Mouse (Mus musculus): ENCODE data around the gene Gmnc.

Gmnc gene

GRCm38 (mm10) chr16:26991477-26992300 is at the start of gene Gmnc:
Gene Gmnc, minus strand, starts transcription at chr16:26991652.
- no peak for DNase-seq (ENCODE audit: extremely low spot score, low spot score)

DNA sequence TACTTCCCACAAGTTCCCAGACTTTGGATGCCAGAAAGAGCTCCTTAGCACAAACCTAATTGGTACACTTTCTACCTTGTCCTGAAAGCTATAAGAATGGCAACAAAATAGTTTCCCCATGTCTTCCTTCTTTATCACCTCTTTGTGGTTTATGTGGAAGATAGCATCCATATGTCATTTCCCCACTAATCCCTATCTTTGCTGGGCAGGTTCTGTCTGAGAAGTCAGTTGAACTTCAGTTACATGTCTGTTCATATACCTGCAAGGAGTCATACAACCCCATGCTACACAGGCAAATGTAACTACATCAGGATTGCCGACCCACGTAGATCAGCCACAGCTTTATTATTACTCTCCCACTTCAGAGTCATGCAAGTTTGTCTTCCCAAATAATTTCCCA is 35.8 kb upstream of the Gmnc start:
- DNase-seq (ENCODE audit: extremely low spot score, low spot score), result no peak

DNA sequence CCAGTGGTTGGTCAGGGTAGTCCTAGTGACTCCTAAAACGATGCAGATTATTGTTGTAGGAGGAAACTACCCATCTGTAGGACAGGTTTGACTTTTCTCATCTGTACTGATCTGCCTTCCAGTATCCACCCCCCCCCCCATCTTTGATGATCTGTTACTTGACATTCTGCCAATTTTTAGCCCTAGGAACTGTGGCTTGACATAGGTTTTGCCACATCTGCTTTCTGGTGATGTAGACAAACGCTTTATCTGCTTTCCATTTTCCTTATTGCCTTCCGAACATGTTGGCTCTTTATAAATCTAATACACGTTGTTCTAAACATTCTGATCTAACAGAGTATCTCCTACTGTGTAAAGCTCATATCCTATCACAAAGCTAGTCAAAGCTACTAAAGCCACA is 34.8 kb upstream of the Gmnc start:
- no peak for DNase-seq (ENCODE audit: extremely low spot score, low spot score)

DNA sequence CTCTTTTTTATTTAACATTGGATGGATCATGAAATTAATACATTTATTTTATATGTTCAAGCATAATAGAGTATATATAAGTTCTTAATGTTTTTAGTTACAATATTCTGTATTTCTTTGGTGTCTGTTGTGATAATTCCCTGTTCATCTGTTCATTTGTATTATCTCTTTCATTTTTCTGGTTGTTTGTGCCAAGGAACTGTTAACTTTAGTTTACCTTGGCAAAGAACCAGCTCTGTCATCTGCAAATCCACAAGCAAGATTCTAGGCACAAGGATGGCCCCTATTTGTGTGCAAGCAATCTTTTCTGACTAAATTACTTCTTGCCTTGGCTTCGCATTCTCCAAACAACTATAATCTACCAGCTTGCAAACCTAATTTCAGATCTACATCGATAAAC is 31.3 kb upstream of the Gmnc start:
- no peak for DNase-seq (ENCODE audit: extremely low spot score, low spot score)

- DNase-seq (ENCODE audit: extremely low spot score, low spot score), result no peak
Measured at GRCm38 (mm10) chr16:27017309-27017708, 25.9 kb upstream of the Gmnc start.

DNA sequence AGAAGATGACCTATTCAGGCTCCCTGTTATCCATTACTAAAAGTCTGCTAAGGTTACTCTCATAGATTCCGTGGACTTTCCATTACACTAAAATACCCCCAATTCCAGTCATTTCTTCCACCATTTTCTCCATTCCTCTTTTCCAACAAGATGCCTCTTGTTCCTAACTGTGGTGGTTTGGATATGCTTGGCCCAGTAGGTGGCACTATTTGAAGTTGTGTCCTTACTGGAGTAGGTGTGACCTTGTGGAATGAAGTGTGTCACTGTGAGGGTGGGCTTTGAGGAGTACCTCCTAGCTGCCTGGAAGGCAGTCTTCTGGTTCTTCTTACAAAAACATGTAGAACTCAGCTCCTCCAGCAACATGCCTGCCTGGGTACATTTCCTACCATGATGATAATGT is 11.3 kb upstream of the Gmnc start:
- no peak for DNase-seq (ENCODE audit: extremely low spot score, low spot score)

- DNase-seq (ENCODE audit: extremely low spot score, low spot score), result no peak
Measured at GRCm38 (mm10) chr16:26999563-26999962, 8.1 kb upstream of the Gmnc start.

DNA sequence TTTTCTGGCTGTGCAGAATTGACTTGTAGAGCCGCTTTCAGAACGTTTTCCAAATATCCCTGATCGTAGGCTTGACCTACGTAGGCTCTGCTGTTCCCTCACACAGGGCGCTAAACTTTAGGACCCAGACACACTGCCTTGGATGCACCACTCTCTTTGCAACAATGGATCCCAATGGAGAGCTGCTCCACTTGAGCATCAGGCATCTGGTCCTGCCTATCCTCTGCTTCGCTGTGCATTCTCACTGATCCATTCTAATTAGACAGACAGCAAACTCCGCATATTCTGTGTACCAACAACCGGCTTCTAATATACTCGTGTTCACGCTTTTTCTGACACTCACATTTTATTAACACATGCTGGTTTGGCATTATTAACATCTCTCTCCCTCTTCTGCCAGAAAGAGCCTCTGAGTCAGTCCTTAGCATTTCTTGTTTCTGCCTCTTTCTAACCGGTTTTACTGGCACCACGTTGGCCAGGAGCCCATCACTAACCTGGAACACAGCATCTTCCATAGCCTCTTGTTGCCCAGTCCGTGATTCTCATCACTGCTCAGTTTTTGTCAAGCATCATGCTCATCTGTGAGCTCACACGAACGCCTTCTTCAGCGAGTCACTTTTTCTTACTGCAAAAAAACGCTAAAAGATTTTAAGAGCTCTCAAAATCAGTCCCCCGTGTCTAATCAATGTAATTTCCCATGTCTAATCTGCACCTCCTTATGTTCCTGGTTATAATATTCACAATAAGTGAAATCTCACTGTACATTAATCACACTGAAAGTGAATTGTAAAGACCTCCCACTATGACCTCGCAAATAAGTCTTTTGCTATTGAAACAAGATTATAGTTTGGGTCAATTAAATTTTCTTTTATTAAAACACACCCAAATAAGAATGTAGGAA is 1.8 kb downstream of the Gmnc start:
- no peak for DNase-seq (ENCODE audit: extremely low spot score, low spot score)

DNA sequence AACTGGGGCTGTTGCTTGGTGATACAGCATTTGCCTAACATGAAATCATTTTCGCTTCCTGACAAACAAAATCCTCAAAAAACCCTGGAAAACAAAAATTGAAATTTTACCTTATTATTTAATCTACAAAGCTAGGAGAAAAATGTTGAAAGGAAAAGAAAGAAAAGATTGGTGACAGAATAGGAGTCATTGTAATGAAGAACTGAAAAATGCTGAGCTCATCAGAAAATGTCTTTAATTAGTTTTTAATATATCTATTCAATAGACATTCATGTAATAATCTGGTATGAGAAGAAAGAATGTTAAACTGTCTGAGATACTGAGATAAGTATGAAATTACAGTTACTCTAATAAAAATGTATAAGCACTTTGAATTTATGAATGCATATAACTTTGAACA is 3.3 kb downstream of the Gmnc start:
- no peak for DNase-seq (ENCODE audit: extremely low spot score, low spot score)

GRCm38 (mm10) chr16:26985796-26986195 is 5.7 kb downstream of the Gmnc start:
- DNase-seq (ENCODE audit: extremely low spot score, low spot score), result no peak

DNA sequence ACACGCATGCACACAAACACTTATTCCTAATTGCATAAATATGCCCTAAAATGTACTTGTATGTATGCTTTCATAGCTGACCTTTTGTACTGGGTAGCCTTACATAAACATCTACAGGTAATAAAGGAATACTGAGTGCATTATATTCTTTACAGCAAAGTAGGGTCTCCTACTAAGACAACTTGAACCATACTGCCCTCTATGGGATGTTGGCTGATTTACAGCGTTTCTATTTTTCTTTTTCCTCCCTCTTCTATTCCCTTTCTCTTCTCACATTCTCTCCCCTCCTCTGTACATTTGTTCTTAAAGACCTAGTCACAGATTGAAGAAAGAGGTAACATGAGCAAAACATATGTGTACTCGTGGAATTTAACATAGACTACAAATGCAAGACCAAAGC is 9.3 kb downstream of the Gmnc start:
- DNase-seq (ENCODE audit: extremely low spot score, low spot score), result no peak

GRCm38 (mm10) chr16:26967967-26968366 is 23.5 kb downstream of the Gmnc start:
- DNase-seq (ENCODE audit: extremely low spot score, low spot score), result peak; percentile 31

DNA sequence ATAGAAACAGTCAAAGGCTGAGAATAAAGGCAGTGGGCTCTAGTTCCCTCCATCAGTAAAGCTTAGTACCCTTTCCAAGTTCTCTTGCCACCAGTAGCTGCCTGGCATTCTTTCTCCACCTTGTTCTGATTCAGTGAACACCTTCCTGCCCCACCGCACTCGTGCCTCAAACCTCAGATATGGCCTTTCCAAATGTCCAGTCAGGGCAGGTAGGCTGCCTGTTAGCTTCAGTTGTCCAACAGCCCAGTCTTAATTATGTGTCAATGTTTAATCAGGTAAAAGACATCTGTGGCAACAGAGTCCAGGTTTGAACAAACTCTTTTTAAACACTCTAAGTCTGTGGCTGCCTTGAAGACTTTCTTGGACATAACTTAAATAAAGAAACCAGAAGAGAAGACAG is 24.6 kb downstream of the Gmnc start:
- DNase-seq (ENCODE audit: extremely low spot score, low spot score), result no peak

DNA sequence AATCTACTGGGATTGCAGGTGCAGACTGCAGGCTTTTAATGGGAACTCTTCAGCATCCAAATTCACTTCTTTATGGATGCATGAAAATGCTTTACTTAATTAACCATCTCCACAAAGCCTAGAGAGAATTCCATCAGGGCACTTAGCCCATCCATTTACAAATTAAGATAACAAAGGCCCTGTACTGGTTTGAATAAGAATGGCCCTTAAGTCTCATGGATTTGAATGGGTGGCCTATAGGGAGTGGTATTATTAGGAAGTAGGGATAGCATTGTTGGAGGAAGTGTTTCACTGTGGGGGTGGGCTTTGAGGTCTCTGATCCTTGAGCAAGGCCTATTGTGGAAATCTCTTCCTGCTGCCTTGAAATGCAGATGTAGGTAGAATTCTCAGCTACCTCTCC is 29.5 kb downstream of the Gmnc start:
- DNase-seq (ENCODE audit: extremely low spot score, low spot score), result no peak

DNA sequence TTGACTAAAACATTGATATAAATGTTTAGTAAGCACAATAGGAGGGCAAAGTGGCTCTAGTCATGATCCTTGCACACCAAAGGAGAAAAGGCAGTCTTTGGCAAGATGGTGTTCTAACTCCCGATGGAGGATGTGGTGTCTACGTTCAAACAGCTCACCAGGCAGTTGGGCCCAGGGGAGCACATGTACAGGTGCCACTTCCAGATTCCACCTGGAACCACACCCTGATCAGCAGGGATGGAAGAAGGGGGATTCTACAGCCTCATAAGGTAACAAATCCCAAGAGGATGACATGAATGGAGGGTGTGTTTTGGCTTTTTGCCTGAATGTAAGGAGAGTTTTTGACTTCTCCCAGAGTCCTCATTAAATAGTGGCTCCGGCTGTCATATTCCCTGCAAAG is 39.9 kb downstream of the Gmnc start:
- no peak for DNase-seq (ENCODE audit: extremely low spot score, low spot score)

- no peak for DNase-seq (ENCODE audit: extremely low spot score, low spot score)
Measured at GRCm38 (mm10) chr16:26950209-26950608, 41.2 kb downstream of the Gmnc start.

DNA sequence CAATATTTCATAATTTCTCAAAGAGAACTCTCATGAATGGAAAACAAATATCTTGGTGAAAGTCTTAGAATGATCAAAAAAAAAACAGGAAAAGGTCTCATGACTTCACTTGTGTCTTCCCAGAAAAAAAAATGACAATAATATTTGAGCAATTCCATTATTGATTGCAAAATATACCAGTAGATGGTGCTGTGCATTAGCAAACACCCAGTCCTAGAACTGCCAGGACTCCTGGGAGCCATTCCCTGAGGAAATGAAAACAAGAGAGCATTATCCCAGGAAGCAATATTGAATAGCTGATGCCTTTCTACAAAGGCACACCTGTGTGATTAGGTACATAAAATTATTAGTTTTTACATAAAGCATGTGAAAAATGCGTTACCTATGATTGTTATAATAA is 87.5 kb downstream of the Gmnc start:
- DNase-seq (ENCODE audit: extremely low spot score, low spot score), result no peak

GRCm38 (mm10) chr16:26901471-26901870 is 90.0 kb downstream of the Gmnc start:
- peak; percentile 14 for DNase-seq (ENCODE audit: extremely low spot score, low spot score)

GRCm38 (mm10) chr16:26886337-26886736 is 105.1 kb downstream of the Gmnc start:
- DNase-seq (ENCODE audit: extremely low spot score, low spot score), result no peak

- no peak for DNase-seq (ENCODE audit: extremely low spot score, low spot score)
Measured at GRCm38 (mm10) chr16:26876885-26877284, 114.6 kb downstream of the Gmnc start.
